Mouse (Mus musculus): ENCODE results near the gene Wdr49. TPM values are rescaled to one million over a fixed set of nuclear protein-coding genes. Genes with fewer than 3 reads are reported as not detected.

Wdr49 gene
- polyA plus RNA-seq, 1 experiment from 2014 or later = not detected

DNA sequence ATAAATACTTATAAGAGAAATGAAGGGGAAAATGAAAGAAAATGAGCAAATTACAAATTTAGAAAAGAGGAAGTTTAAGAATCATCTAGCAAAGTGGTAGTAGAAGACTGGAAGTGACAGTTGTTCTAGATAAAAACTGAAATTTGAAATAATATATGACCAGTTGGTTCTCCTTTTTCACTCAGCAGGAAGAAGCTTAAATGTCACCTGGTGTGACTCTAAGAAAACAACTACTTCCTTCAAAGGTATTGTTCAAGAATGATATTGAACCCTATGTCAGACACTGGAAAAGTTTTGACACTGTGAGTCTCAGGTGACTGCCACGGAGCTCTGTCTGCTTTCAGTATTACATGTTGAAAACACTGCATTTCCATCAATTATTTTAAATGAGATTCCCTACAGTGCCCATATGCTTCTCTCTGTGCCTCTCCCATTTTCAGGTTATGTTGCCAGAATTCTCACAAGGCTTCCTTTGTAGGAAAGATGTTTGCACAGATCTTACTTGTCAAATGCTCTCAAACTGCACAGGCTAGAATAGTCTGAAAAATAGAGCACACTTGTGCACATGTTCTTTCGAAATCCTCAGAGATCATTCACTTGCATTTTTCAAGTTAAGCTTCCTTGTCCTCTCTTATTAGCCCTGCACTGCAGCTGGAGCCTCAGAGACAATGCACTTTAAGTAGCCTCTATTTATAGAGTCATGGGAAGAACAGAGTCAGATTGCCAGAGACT, 184.8 kb downstream of the Wdr49 start:
- H3K9ac ChIP-seq (replicated peaks) = no peak overlapping the region

DNA sequence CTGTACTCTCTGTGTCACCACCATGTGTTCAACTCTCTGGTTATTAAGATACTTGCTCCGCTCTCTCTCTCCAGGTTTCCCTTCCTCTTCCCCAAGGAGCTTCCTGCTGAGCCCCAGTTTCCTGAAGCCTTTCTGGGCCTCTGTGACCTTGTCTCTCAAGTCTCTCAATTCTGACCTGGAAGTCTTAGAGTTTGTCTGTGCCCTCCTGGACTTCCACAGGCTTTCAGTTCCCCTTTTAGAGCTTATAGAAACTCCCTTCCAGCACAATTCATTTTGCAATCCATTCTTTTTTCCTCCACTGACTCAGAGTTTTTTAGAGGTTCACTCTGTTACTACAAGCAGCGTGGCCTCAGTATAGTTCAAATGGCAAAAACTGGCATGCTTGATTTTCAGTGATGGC, 188.7 kb downstream of the Wdr49 start:
- WGBS = 93% methylated on average over 2 of the region's 2 CpGs
- H3K27me3 ChIP-seq = no peaks in the 10 kb centered on the region
- H3K27ac ChIP-seq (replicated peaks) = no peak overlapping the region
- H3K4me2 ChIP-seq (replicated peaks) = no peak overlapping the region
- H3K9ac ChIP-seq (replicated peaks) = no peak overlapping the region
- H3K9me3 ChIP-seq = no peaks in the 10 kb centered on the region
- no peak overlapping the region for H3K4me3 ChIP-seq
- peaks cover 6% of the 10 kb centered on the region; the same call in 1 of the 2 replicates for H3K4me1 ChIP-seq
- no peak for ATAC-seq (ENCODE audit: low FRiP score, low read depth)
- H3K36me3 ChIP-seq = no peaks in the 10 kb centered on the region

More for the DNA sequence above, 184.8 kb downstream of the Wdr49 start:
- H3K4me2 ChIP-seq (replicated peaks) = no peak overlapping the region
- 60% methylated on average over 2 of the region's 2 CpGs for WGBS
- H3K36me3 ChIP-seq = no peaks in the 10 kb centered on the region
- H3K27me3 ChIP-seq = no peaks in the 10 kb centered on the region
- no peaks in the 10 kb centered on the region for H3K9me3 ChIP-seq
- no peak overlapping the region for H3K4me3 ChIP-seq
- peaks cover 6% of the 10 kb centered on the region; the same call in 1 of the 2 replicates for H3K4me1 ChIP-seq
- H3K27ac ChIP-seq (replicated peaks) = no peak overlapping the region
- ATAC-seq (ENCODE audit: low FRiP score, low read depth) = no peak

DNA sequence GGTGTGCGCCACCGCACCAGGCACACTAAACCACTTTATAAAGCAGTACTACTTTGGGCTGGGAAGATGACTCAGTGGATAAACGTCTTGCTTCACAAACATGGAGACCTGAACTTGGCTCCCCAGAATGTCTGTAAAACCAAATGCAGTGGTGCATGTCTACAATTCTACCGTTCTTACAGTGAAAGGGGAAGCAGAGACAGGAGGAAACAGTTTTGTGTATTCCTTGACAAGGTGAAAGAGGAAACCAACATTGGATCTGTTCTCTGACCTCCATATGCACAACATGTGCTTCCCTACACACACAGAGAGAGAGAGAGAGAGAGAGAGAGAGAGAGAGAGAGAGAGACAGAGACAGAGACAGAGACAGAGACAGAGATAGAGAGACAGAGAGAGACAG, 204.5 kb downstream of the Wdr49 start:
- Histone ChIP-seq H3K9ac (replicated peaks) (no peak overlapping the region), H3K9me3 (no peaks in the 10 kb centered on the region), H3K4me3 (no peak overlapping the region), H3K27ac (replicated peaks) (no peak overlapping the region), H3K36me3 (no peaks in the 10 kb centered on the region), H3K27me3 (no peaks in the 10 kb centered on the region), H3K4me2 (replicated peaks) (no peak overlapping the region), H3K4me1 (no peaks in the 10 kb centered on the region)
- no peak for ATAC-seq (ENCODE audit: low FRiP score, low read depth)
- 80% methylated on average over 4 of the region's 4 CpGs for WGBS

DNA sequence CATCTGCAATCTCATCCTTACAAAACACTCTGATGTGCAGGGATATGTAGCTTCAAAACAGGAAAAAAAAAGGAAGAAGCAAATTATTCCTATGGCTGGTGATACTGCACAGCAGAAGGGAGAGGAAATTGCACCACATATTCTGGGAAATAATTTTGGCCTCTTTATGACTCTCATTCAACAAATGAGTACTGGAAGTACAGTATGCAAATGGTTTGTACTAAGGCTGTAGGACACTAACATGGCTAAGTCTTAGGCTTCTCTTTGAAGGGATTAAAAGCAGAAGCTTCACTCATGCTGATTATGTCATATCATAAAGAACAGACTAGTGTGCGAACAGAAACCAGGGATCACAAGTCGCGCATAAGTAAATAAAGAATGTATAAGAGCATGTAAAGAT, 205.4 kb downstream of the Wdr49 start:
- no peak overlapping the region for H3K4me3 ChIP-seq
- no peak overlapping the region for H3K9ac ChIP-seq (replicated peaks)
- H3K9me3 ChIP-seq = no peaks in the 10 kb centered on the region
- no peaks in the 10 kb centered on the region for H3K36me3 ChIP-seq
- H3K27me3 ChIP-seq = no peaks in the 10 kb centered on the region
- 89% methylated on average over 3 of the region's 3 CpGs for WGBS
- H3K27ac ChIP-seq (replicated peaks) = no peak overlapping the region
- no peak for ATAC-seq (ENCODE audit: low FRiP score, low read depth)
- no peak overlapping the region for H3K4me2 ChIP-seq (replicated peaks)
- no peaks in the 10 kb centered on the region for H3K4me1 ChIP-seq

DNA sequence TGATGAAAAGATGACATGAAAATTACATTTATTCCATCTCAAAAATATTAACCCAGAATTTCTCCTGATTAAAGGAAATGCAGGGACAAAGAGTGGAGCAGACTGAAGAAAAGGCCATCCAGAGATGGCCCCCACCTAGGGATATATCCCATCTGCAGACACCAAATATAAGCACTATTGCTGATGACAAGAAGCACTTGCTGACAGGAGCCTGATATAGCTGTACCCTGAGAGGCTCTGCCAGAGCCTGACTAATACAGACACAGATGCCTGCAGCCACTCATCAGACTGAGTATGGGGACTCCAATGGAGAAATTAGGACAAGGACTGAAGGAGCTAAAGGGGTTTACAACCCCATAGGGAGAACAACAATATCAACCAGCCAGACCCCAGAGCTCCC, 206.8 kb downstream of the Wdr49 start:
- Histone ChIP-seq H3K27me3 (no peaks in the 10 kb centered on the region), H3K9me3 (no peaks in the 10 kb centered on the region), H3K4me3 (no peak overlapping the region), H3K9ac (replicated peaks) (no peak overlapping the region), H3K4me1 (no peaks in the 10 kb centered on the region), H3K4me2 (replicated peaks) (no peak overlapping the region), H3K36me3 (no peaks in the 10 kb centered on the region), H3K27ac (replicated peaks) (no peak overlapping the region)
- no peak for ATAC-seq (ENCODE audit: low FRiP score, low read depth)

DNA sequence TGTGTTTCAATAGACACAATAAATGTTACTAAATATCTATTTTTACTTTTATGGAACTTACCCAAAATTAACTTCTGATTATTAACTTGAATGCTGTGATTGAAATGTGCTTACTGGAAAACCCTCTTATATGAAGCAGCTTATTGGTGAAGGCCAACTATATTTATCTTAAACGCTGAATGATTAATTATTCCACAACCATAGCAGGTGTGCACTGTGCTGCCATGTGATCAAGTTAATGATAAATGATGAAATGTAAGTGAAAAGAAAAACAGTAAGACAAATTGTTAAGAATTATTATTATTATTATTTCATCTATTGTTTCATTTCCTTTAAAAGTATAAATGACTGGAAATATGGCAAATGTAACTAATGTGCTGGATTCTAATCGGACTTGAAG, 212.0 kb downstream of the Wdr49 start, which contains the start of gene Serpini2:
TSS of gene Serpini2 (minus strand) at position 101 of the 400 bp plus-strand sequence.
- Histone ChIP-seq H3K4me2 (replicated peaks) (no peak within 1 kb of the TSS), H3K9me3 (no peaks in the 10 kb centered on the region), H3K4me1 (no peaks in the 10 kb centered on the region), H3K27me3 (no peaks in the 10 kb centered on the region), H3K4me3 (no peak within 1 kb of the TSS), H3K36me3 (no peaks in the 10 kb centered on the region), H3K27ac (replicated peaks) (no peak within 1 kb of the TSS), H3K9ac (replicated peaks) (no peak within 1 kb of the TSS)
- ATAC-seq (ENCODE audit: low FRiP score, low read depth) = no peak
- WGBS = 88% methylated on average over 2 of the region's 2 CpGs

DNA sequence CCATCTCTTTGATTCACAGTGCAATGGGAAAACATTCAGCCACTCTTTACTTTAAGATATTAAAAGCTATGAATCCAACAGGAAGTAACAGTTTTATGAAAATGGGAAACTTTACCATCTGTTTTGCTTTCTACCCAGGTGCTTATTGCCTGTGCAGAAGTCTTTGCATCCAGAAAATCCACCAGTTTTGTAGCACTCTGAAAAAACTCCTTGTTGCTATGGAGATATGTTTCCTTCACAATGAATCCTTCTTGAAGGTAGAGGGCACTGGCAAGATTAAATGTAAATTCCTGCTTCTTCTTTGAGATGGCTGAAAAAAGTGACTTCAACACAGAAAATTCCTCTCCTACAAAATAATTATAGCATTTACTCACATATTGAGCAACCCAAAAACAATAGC, 222.6 kb downstream of the Wdr49 start:
- no peak overlapping the region for H3K4me2 ChIP-seq (replicated peaks)
- no peak overlapping the region for H3K27ac ChIP-seq (replicated peaks)
- H3K27me3 ChIP-seq = no peaks in the 10 kb centered on the region
- H3K4me1 ChIP-seq = no peaks in the 10 kb centered on the region
- H3K9me3 ChIP-seq = no peaks in the 10 kb centered on the region
- H3K4me3 ChIP-seq = no peak overlapping the region
- H3K9ac ChIP-seq (replicated peaks) = no peak overlapping the region
- no peak for ATAC-seq (ENCODE audit: low FRiP score, low read depth)
- no peaks in the 10 kb centered on the region for H3K36me3 ChIP-seq

Other genes with a start within 250 kb of the Wdr49 start
- gene Serpini2, start 212.1 kb downstream of the Wdr49 start, polyA plus RNA-seq (2016; fragmentation: Nextera tagmentation; extraction: Ambion mirVana) = not detected in 2 replicates
- 87.7 and 95.9 TPM in 2 replicates for gene Pdcd10, start 74.7 kb upstream of the Wdr49 start, polyA plus RNA-seq (2016; fragmentation: Nextera tagmentation; extraction: Ambion mirVana)
- 44.2 and 46.7 TPM in 2 replicates for gene Serpini1, start 75.4 kb upstream of the Wdr49 start, polyA plus RNA-seq (2016; fragmentation: Nextera tagmentation; extraction: Ambion mirVana)